Mouse (Mus musculus): ENCODE results near the gene Nr1h2. TPM values are rescaled to one million over a fixed set of nuclear protein-coding genes. Genes with fewer than 3 reads are reported as not detected.

Nr1h2 gene
- polyA plus RNA-seq, 1 experiment from 2014 or later = 57.2 TPM

Small RNAs within 50 kb of the gene (microRNA-seq; reads per million reads assigned to microRNA genes)
- gene Mir7053 = not detected

Other genes with a start within 250 kb of the Nr1h2 start
- 2.8 and 4.6 TPM in 2 replicates for gene Clec11a, start 247.0 kb downstream of the Nr1h2 start, polyA plus RNA-seq (2014; fragmentation: Nextera tagmentation; extraction: Ambion mirVana)
- 39.9 and 62.7 TPM in 2 replicates for gene Shank1, start 243.7 kb downstream of the Nr1h2 start, polyA plus RNA-seq (2014; fragmentation: Nextera tagmentation; extraction: Ambion mirVana)
- gene Syt3, start 169.8 kb downstream of the Nr1h2 start, polyA plus RNA-seq (2014; fragmentation: Nextera tagmentation; extraction: Ambion mirVana) = 52.7 and 68.4 TPM in 2 replicates
- 2.0 and 2.6 TPM in 2 replicates for gene 1700008O03Rik, start 168.1 kb downstream of the Nr1h2 start, polyA plus RNA-seq (2014; fragmentation: Nextera tagmentation; extraction: Ambion mirVana)
- gene Lrrc4b, start 124.9 kb downstream of the Nr1h2 start, polyA plus RNA-seq (2014; fragmentation: Nextera tagmentation; extraction: Ambion mirVana) = 21.9 and 28.1 TPM in 2 replicates
- 3.3 and 5.2 TPM in 2 replicates for gene Aspdh, start 88.6 kb downstream of the Nr1h2 start, polyA plus RNA-seq (2014; fragmentation: Nextera tagmentation; extraction: Ambion mirVana)
- gene Josd2, start 86.0 kb downstream of the Nr1h2 start, polyA plus RNA-seq (2014; fragmentation: Nextera tagmentation; extraction: Ambion mirVana) = 26.9 and 33.4 TPM in 2 replicates
- 153 and 162 TPM in 2 replicates for gene Emc10, start 57.4 kb downstream of the Nr1h2 start, polyA plus RNA-seq (2014; fragmentation: Nextera tagmentation; extraction: Ambion mirVana)
- gene Fam71e1, start 57.4 kb downstream of the Nr1h2 start, polyA plus RNA-seq (2014; fragmentation: Nextera tagmentation; extraction: Ambion mirVana) = 19.5 and 24.9 TPM in 2 replicates
- 0.07 TPM in 1 of 2 replicates, not detected in the other for gene Mybpc2, start 29.3 kb downstream of the Nr1h2 start, polyA plus RNA-seq (2014; fragmentation: Nextera tagmentation; extraction: Ambion mirVana)
- not detected in 2 replicates for gene Spib, start 21.9 kb downstream of the Nr1h2 start, polyA plus RNA-seq (2014; fragmentation: Nextera tagmentation; extraction: Ambion mirVana)
- gene Pold1, start 5.1 kb downstream of the Nr1h2 start, polyA plus RNA-seq (2014; fragmentation: Nextera tagmentation; extraction: Ambion mirVana) = 9.4 and 12.5 TPM in 2 replicates
- gene Napsa, start 18.4 kb upstream of the Nr1h2 start, polyA plus RNA-seq (2014; fragmentation: Nextera tagmentation; extraction: Ambion mirVana) = 0.82 and 2.1 TPM in 2 replicates
- 7.5 and 8.9 TPM in 2 replicates for gene Kcnc3, start 36.7 kb upstream of the Nr1h2 start, polyA plus RNA-seq (2014; fragmentation: Nextera tagmentation; extraction: Ambion mirVana)
- gene Myh14, start 116.9 kb upstream of the Nr1h2 start, polyA plus RNA-seq (2014; fragmentation: Nextera tagmentation; extraction: Ambion mirVana) = 2.6 and 3.6 TPM in 2 replicates
- not detected in 2 replicates for gene Izumo2, start 154.8 kb upstream of the Nr1h2 start, polyA plus RNA-seq (2014; fragmentation: Nextera tagmentation; extraction: Ambion mirVana)
- gene Vrk3, start 194.5 kb upstream of the Nr1h2 start, polyA plus RNA-seq (2014; fragmentation: Nextera tagmentation; extraction: Ambion mirVana) = 23.0 and 27.0 TPM in 2 replicates
- gene Zfp473, start 197.1 kb upstream of the Nr1h2 start, polyA plus RNA-seq (2014; fragmentation: Nextera tagmentation; extraction: Ambion mirVana) = 0.95 and 1.0 TPM in 2 replicates

All from neural tube, embryonic 14.5 days (tissue).